Mouse (Mus musculus): ENCODE measurements around the gene Eif4ebp2. TPM values are rescaled to one million over a fixed set of nuclear protein-coding genes. Genes with fewer than 3 reads are reported as not detected.

The Eif4ebp2 gene
- polyA plus RNA-seq, 1 experiment from 2014 or later, result 48.8 TPM

GRCm38 (mm10) chr10:61382281-61382731 lies 70.2 kb downstream of the Eif4ebp2 start:
- Histone ChIP-seq H3K9me3 (ENCODE audit: control insufficient read depth, low read length) (no peaks in the 10 kb centered on the region), H3K4me2 (ENCODE audit: low read length) (peak overlapping the region; percentile 73), H3K9ac (ENCODE audit: low read length) (peak overlapping the region; percentile 54), H3K27ac (ENCODE audit: low read depth) (no peak overlapping the region), H3K36me3 (ENCODE audit: control insufficient read depth, insufficient read depth, low read length) (no peaks in the 10 kb centered on the region), H3K4me1 (replicated peaks; ENCODE audit: control insufficient read depth, insufficient read depth, low read length) (peaks cover 52% of the 10 kb centered on the region), H3K27me3 (replicated peaks; ENCODE audit: control insufficient read depth, insufficient read depth, low read length) (no peaks in the 10 kb centered on the region), H3K4me3 (ENCODE audit: low read depth, low read length) (peak overlapping the region; percentile 58)
- peak; percentile 69 for DNase-seq (ENCODE audit: low spot score)
- ATAC-seq (replicated peaks; ENCODE audit: low FRiP score, low TSS enrichment, low read depth), result 0 out of 2 replicates have a peak, but pooled peaks have one; percentile 2
- 4% methylated on average over 8 of the region's 8 CpGs for WGBS

DNA sequence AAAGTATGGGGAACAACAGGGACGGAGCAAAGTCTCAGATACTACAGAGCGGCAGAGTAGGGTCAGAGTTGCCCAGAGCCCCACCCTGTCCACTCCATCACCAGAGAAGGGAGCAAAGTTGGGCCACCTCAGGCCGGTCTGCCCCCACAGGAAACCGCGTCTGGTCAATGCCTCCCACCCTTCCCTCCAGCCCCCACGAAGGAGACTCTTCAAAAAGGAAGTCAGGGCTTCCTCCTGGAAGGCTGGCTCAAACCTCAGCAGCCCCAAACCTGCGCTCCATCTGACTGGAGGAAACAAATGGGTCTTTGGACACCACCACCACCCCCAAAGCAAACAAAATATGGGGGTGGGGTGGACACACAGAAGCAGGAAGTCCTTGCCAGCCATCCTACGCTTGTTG lies 70.6 kb downstream of the Eif4ebp2 start:
- Histone ChIP-seq H3K9ac (ENCODE audit: low read length) (peak overlapping the region; percentile 54), H3K4me2 (ENCODE audit: low read length) (peak overlapping the region; percentile 73), H3K27ac (ENCODE audit: low read depth) (no peak overlapping the region), H3K36me3 (ENCODE audit: control insufficient read depth, insufficient read depth, low read length) (no peaks in the 10 kb centered on the region), H3K4me3 (ENCODE audit: low read depth, low read length) (peak overlapping the region; percentile 58), H3K4me1 (replicated peaks; ENCODE audit: control insufficient read depth, insufficient read depth, low read length) (peaks cover 52% of the 10 kb centered on the region), H3K27me3 (replicated peaks; ENCODE audit: control insufficient read depth, insufficient read depth, low read length) (no peaks in the 10 kb centered on the region), H3K9me3 (ENCODE audit: control insufficient read depth, low read length) (no peaks in the 10 kb centered on the region)
- 16% methylated on average over 8 of the region's 8 CpGs for WGBS
- ATAC-seq (replicated peaks; ENCODE audit: low FRiP score, low TSS enrichment, low read depth) (no peak), DNase-seq (ENCODE audit: low spot score) (no peak)

- DNase-seq (ENCODE audit: low spot score) (no peak), ATAC-seq (replicated peaks; ENCODE audit: low FRiP score, low TSS enrichment, low read depth) (no peak)
- 0 out of 2 replicates have a peak overlapping the region, but pooled peaks have one; percentile 13 for H3K27ac ChIP-seq (ENCODE audit: low read depth)
- no peaks in the 10 kb centered on the region for H3K36me3 ChIP-seq (ENCODE audit: control insufficient read depth, insufficient read depth, low read length)
- peaks cover 39% of the 10 kb centered on the region for H3K4me1 ChIP-seq (replicated peaks; ENCODE audit: control insufficient read depth, insufficient read depth, low read length)
- H3K9me3 ChIP-seq (ENCODE audit: control insufficient read depth, low read length), result no peaks in the 10 kb centered on the region
- H3K4me2 ChIP-seq (ENCODE audit: low read length), result peak overlapping the region; percentile 24; the same call in 1 of the 2 replicates
- H3K27me3 ChIP-seq (replicated peaks; ENCODE audit: control insufficient read depth, insufficient read depth, low read length), result no peaks in the 10 kb centered on the region
- 24% methylated on average over 9 of the region's 9 CpGs for WGBS
- H3K4me3 ChIP-seq (ENCODE audit: low read depth, low read length), result no peak overlapping the region
- H3K9ac ChIP-seq (ENCODE audit: low read length), result no peak overlapping the region
These were observed 72.3 kb downstream of the Eif4ebp2 start for GRCm38 (mm10) chr10:61380186-61380585.

GRCm38 (mm10) chr10:61379340-61380040 lies 73.0 kb downstream of the Eif4ebp2 start:
- WGBS, result 92% methylated on average over 13 of the region's 13 CpGs
- Histone ChIP-seq H3K27ac (ENCODE audit: low read depth) (0 out of 2 replicates have a peak overlapping the region, but pooled peaks have one; percentile 13), H3K4me2 (ENCODE audit: low read length) (peak overlapping the region; percentile 24; the same call in 1 of the 2 replicates), H3K4me3 (ENCODE audit: low read depth, low read length) (no peak overlapping the region), H3K9ac (ENCODE audit: low read length) (no peak overlapping the region), H3K9me3 (ENCODE audit: control insufficient read depth, low read length) (no peaks in the 10 kb centered on the region), H3K27me3 (replicated peaks; ENCODE audit: control insufficient read depth, insufficient read depth, low read length) (no peaks in the 10 kb centered on the region), H3K36me3 (ENCODE audit: control insufficient read depth, insufficient read depth, low read length) (no peaks in the 10 kb centered on the region), H3K4me1 (replicated peaks; ENCODE audit: control insufficient read depth, insufficient read depth, low read length) (peaks cover 41% of the 10 kb centered on the region)
- DNase-seq (ENCODE audit: low spot score), result no peak
- no peak for ATAC-seq (replicated peaks; ENCODE audit: low FRiP score, low TSS enrichment, low read depth)

DNA sequence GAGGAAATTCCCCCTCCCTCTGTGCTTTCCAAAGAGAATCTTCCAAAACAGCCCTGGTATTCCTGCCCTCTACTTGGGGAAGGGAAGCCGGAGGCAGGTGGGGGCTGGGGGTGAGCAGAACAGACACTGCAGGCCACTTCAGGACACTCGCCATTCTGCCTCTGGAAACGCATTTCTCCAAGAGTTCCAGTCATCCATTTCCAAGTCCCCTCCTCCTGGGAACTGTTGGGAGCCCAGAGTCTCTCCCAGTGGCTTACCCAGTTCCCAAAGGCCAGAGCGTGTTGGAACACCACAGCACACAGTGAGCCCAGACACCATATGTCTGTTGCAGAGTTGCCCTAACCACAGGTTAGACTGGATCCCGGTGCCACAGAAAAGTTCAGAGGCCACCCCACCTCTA lies 73.8 kb downstream of the Eif4ebp2 start:
- H3K27ac ChIP-seq (ENCODE audit: low read depth), result no peak overlapping the region
- H3K27me3 ChIP-seq (replicated peaks; ENCODE audit: control insufficient read depth, insufficient read depth, low read length), result no peaks in the 10 kb centered on the region
- no peaks in the 10 kb centered on the region for H3K9me3 ChIP-seq (ENCODE audit: control insufficient read depth, low read length)
- peaks cover 40% of the 10 kb centered on the region for H3K4me1 ChIP-seq (replicated peaks; ENCODE audit: control insufficient read depth, insufficient read depth, low read length)
- H3K9ac ChIP-seq (ENCODE audit: low read length), result no peak overlapping the region
- H3K4me3 ChIP-seq (ENCODE audit: low read depth, low read length), result no peak overlapping the region
- no peaks in the 10 kb centered on the region for H3K36me3 ChIP-seq (ENCODE audit: control insufficient read depth, insufficient read depth, low read length)
- no peak for ATAC-seq (replicated peaks; ENCODE audit: low FRiP score, low TSS enrichment, low read depth)
- no peak for DNase-seq (ENCODE audit: low spot score)
- no peak overlapping the region for H3K4me2 ChIP-seq (ENCODE audit: low read length)
- WGBS, result 83% methylated on average over 5 of the region's 5 CpGs

Other genes with a start within 250 kb of the Eif4ebp2 start
- 0.74 and 1.2 TPM in 2 replicates for gene Adamts14, start 179.2 kb downstream of the Eif4ebp2 start, polyA plus RNA-seq (2014; fragmentation: Nextera tagmentation; extraction: Ambion mirVana)
- not detected in 2 replicates for gene Prf1, start 154.8 kb downstream of the Eif4ebp2 start, polyA plus RNA-seq (2014; fragmentation: Nextera tagmentation; extraction: Ambion mirVana)
- 18.3 and 19.6 TPM in 2 replicates for gene Pald1, start 69.1 kb downstream of the Eif4ebp2 start, polyA plus RNA-seq (2014; fragmentation: Nextera tagmentation; extraction: Ambion mirVana)
- gene Nodal, start 34.7 kb downstream of the Eif4ebp2 start, polyA plus RNA-seq (2014; fragmentation: Nextera tagmentation; extraction: Ambion mirVana), result 0.50 and 0.54 TPM in 2 replicates
- gene Lrrc20, start 23.1 kb upstream of the Eif4ebp2 start, polyA plus RNA-seq (2014; fragmentation: Nextera tagmentation; extraction: Ambion mirVana), result 7.5 and 8.1 TPM in 2 replicates
- gene Npffr1, start 142.8 kb upstream of the Eif4ebp2 start, polyA plus RNA-seq (2014; fragmentation: Nextera tagmentation; extraction: Ambion mirVana), result 0.15 and 0.22 TPM in 2 replicates
- 226 and 229 TPM in 2 replicates for gene Ppa1, start 195.9 kb upstream of the Eif4ebp2 start, polyA plus RNA-seq (2014; fragmentation: Nextera tagmentation; extraction: Ambion mirVana)
- gene Sar1a, start 227.6 kb upstream of the Eif4ebp2 start, polyA plus RNA-seq (2014; fragmentation: Nextera tagmentation; extraction: Ambion mirVana), result 209 and 237 TPM in 2 replicates
- 32.8 and 40.6 TPM in 2 replicates for gene Tysnd1, start 242.9 kb upstream of the Eif4ebp2 start, polyA plus RNA-seq (2014; fragmentation: Nextera tagmentation; extraction: Ambion mirVana)

Data from intestine, embryonic 14.5 days (tissue).